Mouse (Mus musculus): Measurements from ENCODE around the gene Hoxb9. TPM values are rescaled to one million over a fixed set of nuclear protein-coding genes. Genes with fewer than 3 reads are reported as not detected.
A peak's percentile ranks its signal among the peaks of the same experiment; 100 is the strongest.

Hoxb9 gene
- polyA plus RNA-seq, 2 experiments from 2014 or later = 0.15 TPM; not detected in 1

GRCm38 (mm10) chr11:96267021-96267920 is 4.0 kb upstream of the Hoxb9 start:
- ATAC-seq = no peak

- no peak for ATAC-seq
Measured at GRCm38 (mm10) chr11:96268031-96268745, 3.1 kb upstream of the Hoxb9 start.

GRCm38 (mm10) chr11:96269869-96270268 is 1.4 kb upstream of the Hoxb9 start:
- ATAC-seq = peak; percentile 46

DNA sequence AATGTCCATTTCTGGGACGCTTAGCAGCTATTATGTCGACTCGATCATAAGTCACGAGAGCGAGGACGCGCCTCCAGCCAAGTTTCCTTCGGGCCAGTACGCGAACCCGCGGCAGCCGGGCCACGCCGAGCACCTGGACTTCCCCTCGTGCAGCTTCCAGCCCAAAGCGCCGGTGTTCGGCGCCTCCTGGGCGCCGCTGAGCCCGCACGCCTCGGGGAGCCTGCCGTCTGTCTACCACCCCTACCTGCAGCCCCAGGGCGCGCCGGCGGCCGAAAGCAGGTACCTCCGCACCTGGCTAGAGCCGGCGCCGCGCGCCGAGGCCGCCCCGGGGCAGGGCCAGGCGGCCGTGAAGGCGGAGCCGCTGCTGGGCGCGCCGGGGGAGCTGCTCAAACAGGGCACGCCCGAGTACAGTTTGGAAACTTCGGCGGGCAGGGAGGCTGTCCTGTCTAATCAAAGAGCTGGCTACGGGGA is 319 bp downstream of the Hoxb9 start:
- ATAC-seq = no peak

GRCm38 (mm10) chr11:96272024-96272921 is 1.0 kb downstream of the Hoxb9 start:
- no peak for ATAC-seq

GRCm38 (mm10) chr11:96274428-96274827 is 3.2 kb downstream of the Hoxb9 start:
- ATAC-seq = no peak

DNA sequence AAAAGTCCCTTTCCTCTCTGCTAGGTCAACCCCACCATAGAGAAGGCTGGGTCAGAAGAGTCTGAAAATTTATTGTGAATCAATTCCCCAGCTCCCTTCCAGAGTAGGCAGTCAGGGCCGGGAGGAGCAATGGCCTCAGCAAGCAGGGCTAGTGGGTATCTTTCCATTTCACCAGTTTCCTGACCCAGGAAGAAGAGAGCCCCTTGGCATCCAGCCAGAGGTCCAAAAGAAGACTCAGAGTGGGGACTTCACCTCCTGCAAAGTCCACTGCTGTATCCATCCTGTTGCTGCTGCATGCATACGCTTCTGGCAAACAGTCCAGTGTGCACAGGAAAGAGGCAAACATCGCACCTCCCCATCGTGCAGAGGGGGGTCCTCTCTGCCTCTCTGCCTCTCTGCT is 4.6 kb downstream of the Hoxb9 start:
- no peak for ATAC-seq

GRCm38 (mm10) chr11:96277151-96278044 is 6.1 kb downstream of the Hoxb9 start:
- ATAC-seq = no peak

- no peak for ATAC-seq
Measured at GRCm38 (mm10) chr11:96278324-96278723, 7.1 kb downstream of the Hoxb9 start.

- peak; percentile 82 for ATAC-seq
Measured at GRCm38 (mm10) chr11:96278773-96279172, 7.5 kb downstream of the Hoxb9 start.

- no peak for ATAC-seq
Measured at GRCm38 (mm10) chr11:96279421-96280233, 8.4 kb downstream of the Hoxb9 start.

DNA sequence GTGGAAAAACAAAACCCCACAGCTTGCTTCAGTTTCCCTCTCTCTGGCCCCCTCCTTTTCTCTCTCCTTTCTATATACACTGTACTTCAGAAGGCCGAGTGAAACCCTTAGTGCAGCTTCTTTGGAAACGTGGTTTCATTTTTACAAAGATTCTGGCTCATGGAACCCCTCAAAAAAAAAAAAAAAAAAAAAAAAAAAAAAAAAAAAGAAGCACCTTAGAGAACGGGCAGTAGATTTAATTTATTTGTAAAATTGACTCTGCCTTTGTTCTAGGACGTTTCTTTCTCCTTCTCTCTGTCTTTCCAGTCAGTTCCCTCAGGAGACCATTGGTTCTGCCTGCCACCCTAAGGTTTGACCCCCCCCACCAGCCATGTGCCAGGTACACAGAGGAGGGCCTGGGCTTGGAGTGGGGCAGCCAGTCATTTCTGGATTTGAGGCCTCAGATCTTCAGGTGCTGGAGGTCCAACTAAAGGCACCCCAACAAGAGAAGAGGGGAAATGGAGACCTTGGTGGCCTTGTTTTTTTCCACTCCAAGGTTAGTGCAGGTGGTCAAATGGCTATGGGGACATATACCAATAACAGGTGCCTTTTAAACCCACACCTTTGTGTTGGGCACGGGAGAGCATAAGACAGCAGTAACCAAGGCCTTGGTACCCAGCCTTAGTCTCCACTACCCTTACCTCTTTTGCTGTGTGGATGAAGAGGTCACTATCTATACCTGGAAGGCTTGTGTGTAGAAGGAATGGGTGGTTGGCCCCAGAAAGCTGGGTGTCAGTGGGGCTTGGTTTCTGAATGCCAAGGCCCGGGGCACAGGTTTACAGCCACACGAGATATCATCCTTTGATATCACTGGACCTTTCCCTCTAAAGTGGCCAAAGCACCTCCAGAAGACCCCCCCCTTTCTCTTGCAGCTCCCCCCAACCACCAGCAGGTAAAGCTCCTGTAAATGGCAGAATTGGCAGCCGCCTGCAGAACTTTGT is 9.4 kb downstream of the Hoxb9 start:
- ATAC-seq = no peak

- no peak for ATAC-seq
Measured at GRCm38 (mm10) chr11:96281396-96281795, 10.1 kb downstream of the Hoxb9 start.

- no peak for ATAC-seq
Measured at GRCm38 (mm10) chr11:96281855-96282570, 10.8 kb downstream of the Hoxb9 start, which contains the start of gene Hoxb8. Gene Hoxb8 (plus strand): TSS chr11:96281905.

GRCm38 (mm10) chr11:96282795-96283430 is 11.7 kb downstream of the Hoxb9 start:
- no peak for ATAC-seq

DNA sequence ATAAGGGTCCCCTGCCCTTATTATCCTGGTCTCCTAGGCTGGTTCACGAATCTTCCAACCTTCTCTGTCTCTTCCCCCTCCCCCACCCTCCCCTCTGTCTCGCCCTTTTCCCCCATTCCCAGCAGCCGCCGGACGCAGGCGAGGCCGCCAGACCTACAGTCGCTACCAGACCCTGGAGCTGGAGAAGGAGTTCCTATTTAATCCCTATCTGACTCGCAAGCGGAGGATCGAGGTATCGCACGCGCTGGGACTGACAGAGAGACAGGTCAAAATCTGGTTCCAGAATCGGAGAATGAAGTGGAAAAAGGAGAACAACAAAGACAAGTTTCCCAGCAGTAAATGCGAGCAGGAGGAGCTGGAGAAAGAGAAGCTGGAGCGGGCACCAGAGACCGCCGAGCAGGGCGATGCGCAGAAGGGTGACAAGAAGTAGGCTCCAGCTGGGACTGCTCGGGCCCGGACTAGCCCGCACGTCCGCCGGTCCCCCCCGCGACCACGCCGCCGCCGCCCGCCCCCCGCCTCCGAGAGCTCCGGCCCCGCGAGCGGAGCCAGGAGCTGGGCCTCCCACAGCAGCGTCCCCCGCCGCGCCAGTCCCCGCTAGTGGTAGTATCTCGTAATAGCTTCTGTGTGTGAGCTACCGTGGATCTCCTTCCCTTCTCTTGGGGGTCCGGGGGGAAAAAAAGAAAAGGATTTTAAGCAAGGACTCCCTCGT is 12.9 kb downstream of the Hoxb9 start:
- no peak for ATAC-seq
